Mouse (Mus musculus) embryo, embryonic 10.5 days (tissue): ENCODE results near the gene Zfp62.
A peak's percentile ranks its signal among the peaks of the same experiment; 100 is the strongest.
"Not testable (repeated sequence)": the region's sequence is repeated elsewhere in the genome, so short reads cannot be mapped to it uniquely, and the experiment has no call there.

Experiments
- DNase-seq: peaks from one replicate; pipeline ENCODE4 v3.0.0-alpha.2; 2015; ENCODE audit warnings: low spot score

Gene Zfp62

GRCm38 (mm10) chr11:49203129-49203768 lies at the start of gene Zfp62:
Gene Zfp62, plus strand, starts transcription at chr11:49203292.
- peak; percentile 95 for DNase-seq

GRCm38 (mm10) chr11:49154077-49154476 lies 49.0 kb upstream of the Zfp62 start, which contains the start of gene Olfr1394:
Gene Olfr1394, plus strand, starts transcription at chr11:49154377.
- no peak for DNase-seq

- DNase-seq, result no peak
These were observed 46.0 kb upstream of the Zfp62 start for GRCm38 (mm10) chr11:49156821-49157814.

GRCm38 (mm10) chr11:49168839-49169611 lies 34.1 kb upstream of the Zfp62 start:
- peak; percentile 41 for DNase-seq

GRCm38 (mm10) chr11:49170576-49170975 lies 32.5 kb upstream of the Zfp62 start:
- no peak for DNase-seq

- DNase-seq, result no peak
These were observed 27.7 kb upstream of the Zfp62 start for GRCm38 (mm10) chr11:49175345-49175744.

GRCm38 (mm10) chr11:49176047-49176779 lies 26.9 kb upstream of the Zfp62 start:
- not testable (repeated sequence) for DNase-seq

- no peak for DNase-seq
These were observed 19.9 kb upstream of the Zfp62 start for GRCm38 (mm10) chr11:49183172-49183571.

- DNase-seq, result no peak
These were observed 16.6 kb upstream of the Zfp62 start for GRCm38 (mm10) chr11:49186452-49186851.

- DNase-seq, result no peak
These were observed 16.1 kb upstream of the Zfp62 start, which contains the start of gene Btnl9 for GRCm38 (mm10) chr11:49186955-49187488. Gene Btnl9, minus strand, starts transcription at chr11:49187159.

GRCm38 (mm10) chr11:49187701-49188100 lies 15.4 kb upstream of the Zfp62 start:
- DNase-seq, result no peak

- DNase-seq, result peak; percentile 71
These were observed 13.4 kb upstream of the Zfp62 start for GRCm38 (mm10) chr11:49189737-49190136.

- DNase-seq, result no peak
These were observed 12.0 kb upstream of the Zfp62 start for GRCm38 (mm10) chr11:49191083-49191482.

GRCm38 (mm10) chr11:49194771-49195170 lies 8.3 kb upstream of the Zfp62 start:
- not testable (repeated sequence) for DNase-seq

- DNase-seq, result no peak
These were observed 7.2 kb upstream of the Zfp62 start for GRCm38 (mm10) chr11:49195819-49196322.

- no peak for DNase-seq
These were observed 2.4 kb upstream of the Zfp62 start for GRCm38 (mm10) chr11:49200666-49201065.

GRCm38 (mm10) chr11:49201142-49201541 lies 1.9 kb upstream of the Zfp62 start:
- DNase-seq, result no peak

GRCm38 (mm10) chr11:49202071-49202470 lies 1.0 kb upstream of the Zfp62 start:
- no peak for DNase-seq

- no peak for DNase-seq
These were observed 500 bp upstream of the Zfp62 start for GRCm38 (mm10) chr11:49202523-49203061.

GRCm38 (mm10) chr11:49203771-49204497 lies 842 bp downstream of the Zfp62 start:
- DNase-seq, result peak; percentile 76
